Mouse (Mus musculus) lung, embryonic 14.5 days (tissue): Measurements from ENCODE around the gene Thap4. TPM values are rescaled to one million over a fixed set of nuclear protein-coding genes. Genes with fewer than 3 reads are reported as not detected.

Source experiments
- ATAC-seq: fragments of 200-750 bp; cut with Nextera tagmentation; 2 replicates; pipeline ENCODE4 v1.8.0; 2017; ENCODE audit warnings: mild to moderate bottlenecking, moderate TSS enrichment, moderate library complexity; ENCODE audit not compliant: insufficient read depth
- DNase-seq: peaks from one replicate; pipeline ENCODE4 v3.0.0-alpha.2; 2015
- H3K27ac ChIP-seq: fragments of 300-500 bp; sonication (generic); 2 replicates; pipeline ENCODE4 v1.5.1; 2014; ENCODE audit warnings: low read depth, mild to moderate bottlenecking, moderate library complexity
- H3K27me3 ChIP-seq: fragments of 300-500 bp; sonication (generic); 2 replicates; pipeline ENCODE4 v1.6.1; 2014; ENCODE audit warnings: low read length, control low read depth; ENCODE audit not compliant: insufficient read depth
- H3K36me3 ChIP-seq: fragments of 300-500 bp; sonication (generic); 2 replicates; pipeline ENCODE4 v1.6.1; 2014; ENCODE audit warnings: control low read depth; ENCODE audit not compliant: insufficient read depth
- H3K4me1 ChIP-seq: fragments of 300-500 bp; sonication (generic); 2 replicates; pipeline ENCODE4 v1.6.1; 2014; ENCODE audit warnings: antibody characterized with exemption, control low read depth; ENCODE audit not compliant: insufficient read depth
- H3K4me2 ChIP-seq: fragments of 300-500 bp; sonication (generic); 2 replicates; pipeline ENCODE4 v1.6.1; 2014; ENCODE audit warnings: mild to moderate bottlenecking
- H3K4me3 ChIP-seq: fragments of 300-500 bp; sonication (generic); 2 replicates; pipeline ENCODE4 v1.5.1; 2014; ENCODE audit warnings: low read depth, low read length
- H3K9ac ChIP-seq: fragments of 300-500 bp; sonication (generic); 2 replicates; pipeline ENCODE4 v1.6.1; 2014
- H3K9me3 ChIP-seq: fragments of 300-500 bp; sonication (generic); 2 replicates; pipeline ENCODE4 v1.6.1; 2016; ENCODE audit warnings: low read depth, low read length, control low read depth
- CTCF ChIP-seq: IDR thresholded peaks from 2 replicates; pipeline ENCODE4 v1.5.1; 2016; ENCODE audit warnings: antibody characterized with exemption, low read depth
- WGBS: fragments of 180-500 bp; shearing (Covaris S2); extraction: QIAGEN DNeasy Blood & Tissue Kit; methylation state at CpG from one replicate; pipeline ENCODE4 v1.1.7; 2014; 5-methylcytosine and 5-hydroxymethylcytosine counted together
- polyA plus RNA-seq: library from polyadenylated mRNA; unstranded; fragments of >200 nt; fragmentation: Nextera tagmentation; extraction: Ambion mirVana; gene quantifications from 2 replicates; pipeline ENCODE4 v1.2.1, GENCODE M21; 2014

Thap4 gene
- polyA plus RNA-seq, 1 experiment from 2014 or later, result 52.7 TPM

DNA sequence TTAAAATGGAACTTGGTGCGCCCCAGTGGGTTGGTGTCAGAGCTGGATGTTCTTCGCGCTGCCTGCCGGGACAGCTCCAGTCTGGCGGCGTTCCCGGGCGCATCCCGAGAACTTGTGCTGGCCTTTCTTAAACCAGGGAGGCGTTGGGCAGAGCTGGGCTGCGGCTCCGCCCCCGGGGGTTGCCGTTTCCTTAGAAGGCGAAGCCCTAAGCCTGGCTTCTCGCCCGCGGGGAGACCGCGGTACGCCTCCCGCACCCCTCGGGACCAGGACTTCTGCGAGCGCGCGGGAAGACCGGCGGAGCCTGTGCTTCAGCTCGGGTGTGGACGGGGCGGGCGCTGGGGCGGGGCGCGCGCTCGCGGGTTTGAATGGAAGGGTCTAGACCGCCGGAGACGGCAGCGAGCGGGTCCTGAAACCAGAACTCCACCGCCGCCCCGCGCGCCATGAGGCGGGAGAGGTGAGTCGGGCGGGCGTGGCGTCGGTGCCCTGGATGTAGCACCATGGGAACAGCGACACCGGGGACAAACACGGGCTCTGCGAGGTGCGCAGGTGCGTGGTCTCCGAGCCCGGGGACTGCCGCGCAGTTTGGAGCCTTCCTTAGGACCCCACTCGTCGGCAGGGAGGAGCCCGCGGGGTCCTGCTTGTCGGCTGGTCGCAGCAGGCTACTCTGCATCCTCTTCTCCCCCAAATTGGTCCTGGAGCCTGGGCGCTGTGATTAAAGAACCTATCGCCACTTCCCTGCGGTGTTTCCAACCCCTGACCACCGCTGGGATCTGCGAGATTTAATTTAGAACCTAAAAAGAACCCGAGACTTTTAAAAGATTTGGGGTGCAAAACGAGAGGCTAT, 69.0 kb downstream of the Thap4 start, which contains the start of gene Bok:
TSS of gene Bok (plus strand) at position 260 of the 844 bp plus-strand sequence.
- TF ChIP-seq CTCF, result 0 out of 2 replicates have a peak, but pooled peaks have one; percentile 5
- H3K4me2 ChIP-seq, result peak within 1 kb of the TSS; percentile 92
- DNase-seq, result peak; percentile 97
- no peaks in the 10 kb centered on the region for H3K9me3 ChIP-seq
- peak within 1 kb of the TSS; percentile 79 for H3K9ac ChIP-seq
- WGBS, result under 1% methylated on average over 78 of the region's 78 CpGs
- no peaks in the 10 kb centered on the region for H3K27me3 ChIP-seq
- H3K36me3 ChIP-seq, result peaks cover 16% of the 10 kb centered on the region; the same call in 1 of the 2 replicates
- peak; percentile 79 for ATAC-seq
- H3K4me1 ChIP-seq, result 0 out of 2 replicates have a peak, but pooled peaks cover 3% of the 10 kb centered on the region
- peak within 1 kb of the TSS; percentile 84 for H3K27ac ChIP-seq
- peak within 1 kb of the TSS; percentile 69 for H3K4me3 ChIP-seq

GRCm38 (mm10) chr1:93679889-93680568, 74.6 kb downstream of the Thap4 start:
- no peaks in the 10 kb centered on the region for H3K27me3 ChIP-seq
- ATAC-seq (peak; percentile 68; the same call in 1 of the 2 replicates), DNase-seq (peak; percentile 66)
- no peak overlapping the region for H3K9ac ChIP-seq
- no peak for TF ChIP-seq CTCF
- no peaks in the 10 kb centered on the region for H3K9me3 ChIP-seq
- no peaks in the 10 kb centered on the region for H3K36me3 ChIP-seq
- peak overlapping the region; percentile 80; the same call in 1 of the 2 replicates for H3K27ac ChIP-seq
- 44% methylated on average over 7 of the region's 7 CpGs for WGBS
- no peak overlapping the region for H3K4me3 ChIP-seq
- H3K4me1 ChIP-seq, result no peaks in the 10 kb centered on the region
- no peak overlapping the region for H3K4me2 ChIP-seq

DNA sequence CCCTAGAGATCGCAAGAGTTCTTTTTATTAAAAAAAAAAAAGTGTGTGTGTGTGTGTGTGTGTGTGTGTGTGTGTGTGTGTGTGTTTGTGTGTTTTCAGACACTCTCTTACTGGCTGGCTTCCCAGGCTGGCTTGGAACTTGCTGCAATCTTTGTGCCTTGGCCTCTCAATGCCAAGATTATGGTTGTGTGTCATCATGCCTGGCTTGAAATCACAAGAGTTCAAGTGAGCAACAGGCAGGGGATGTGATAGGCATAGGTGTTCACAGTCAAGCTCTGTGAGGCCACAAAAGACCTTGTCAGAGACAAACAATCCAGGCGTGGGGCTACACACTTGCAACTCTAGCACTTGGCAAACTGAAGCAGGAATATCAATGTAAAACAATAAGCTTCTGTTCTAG, 76.3 kb downstream of the Thap4 start:
- H3K9me3 ChIP-seq, result no peaks in the 10 kb centered on the region
- no peak overlapping the region for H3K4me3 ChIP-seq
- H3K4me2 ChIP-seq, result no peak overlapping the region
- 61% methylated on average over 2 of the region's 2 CpGs for WGBS
- no peaks in the 10 kb centered on the region for H3K4me1 ChIP-seq
- H3K27me3 ChIP-seq, result no peaks in the 10 kb centered on the region
- H3K27ac ChIP-seq, result no peak overlapping the region
- ATAC-seq (no peak), DNase-seq (peak; percentile 57)
- H3K36me3 ChIP-seq, result no peaks in the 10 kb centered on the region
- no peak for TF ChIP-seq CTCF
- no peak overlapping the region for H3K9ac ChIP-seq

GRCm38 (mm10) chr1:93672682-93673081, 82.0 kb downstream of the Thap4 start:
- Histone ChIP-seq H3K36me3 (no peaks in the 10 kb centered on the region), H3K27ac (no peak overlapping the region), H3K9ac (no peak overlapping the region), H3K27me3 (no peaks in the 10 kb centered on the region), H3K9me3 (no peaks in the 10 kb centered on the region), H3K4me1 (no peaks in the 10 kb centered on the region), H3K4me3 (no peak overlapping the region), H3K4me2 (no peak overlapping the region)
- ATAC-seq (no peak), DNase-seq (no peak)
- no peak for TF ChIP-seq CTCF
- WGBS, result 81% methylated on average over 5 of the region's 5 CpGs

DNA sequence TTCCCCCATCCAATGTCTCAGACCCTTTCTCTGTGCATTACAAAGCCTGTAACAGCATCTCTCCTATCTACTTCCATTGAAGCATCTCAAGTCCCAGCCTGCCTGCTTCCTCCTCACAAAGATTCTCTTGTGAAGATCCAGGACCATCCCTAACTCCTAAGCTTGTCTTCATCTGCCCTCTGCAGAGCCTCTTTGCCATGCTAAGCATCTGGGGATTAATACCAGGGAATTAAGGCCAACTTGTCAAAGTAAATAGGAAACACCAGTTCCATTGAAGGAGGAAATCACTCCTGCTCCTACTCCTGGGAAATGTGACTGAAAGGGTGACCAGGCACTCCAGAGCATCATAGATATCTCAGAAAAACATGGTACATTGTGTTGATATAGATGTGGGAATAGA, 84.7 kb downstream of the Thap4 start:
- Histone ChIP-seq H3K9ac (no peak overlapping the region), H3K4me1 (no peaks in the 10 kb centered on the region), H3K4me3 (no peak overlapping the region), H3K4me2 (no peak overlapping the region), H3K9me3 (no peaks in the 10 kb centered on the region), H3K36me3 (no peaks in the 10 kb centered on the region), H3K27me3 (no peaks in the 10 kb centered on the region), H3K27ac (no peak overlapping the region)
- DNase-seq (no peak), ATAC-seq (no peak)
- TF ChIP-seq CTCF, result no peak

- ATAC-seq, result peak; percentile 89
- 8% methylated on average over 17 of the region's 17 CpGs for WGBS
- H3K9me3 ChIP-seq, result no peaks in the 10 kb centered on the region
- H3K27me3 ChIP-seq, result no peaks in the 10 kb centered on the region
- H3K9ac ChIP-seq, result peak overlapping the region; percentile 61
- peak overlapping the region; percentile 80 for H3K4me2 ChIP-seq
- peak overlapping the region; percentile 88 for H3K27ac ChIP-seq
- DNase-seq, result peak; percentile 94
- no peaks in the 10 kb centered on the region for H3K4me1 ChIP-seq
- peak; percentile 87 for TF ChIP-seq CTCF
- H3K4me3 ChIP-seq, result peak overlapping the region; percentile 42
- no peaks in the 10 kb centered on the region for H3K36me3 ChIP-seq
Observed at GRCm38 (mm10) chr1:93668791-93669548, 85.7 kb downstream of the Thap4 start.
